Mouse (Mus musculus): ENCODE data around the gene Zbtb37.

Zbtb37 gene

GRCm38 (mm10) chr1:160980021-160980420, 54.6 kb downstream of the Zbtb37 start:
- no peak for DNase-seq (ENCODE audit: extremely low spot score, low spot score)

GRCm38 (mm10) chr1:160978071-160978735, 56.4 kb downstream of the Zbtb37 start, which contains the start of gene Serpinc1:
TSS of gene Serpinc1 (plus strand) at chr1:160978585.
- no peak for DNase-seq (ENCODE audit: extremely low spot score, low spot score)

GRCm38 (mm10) chr1:160968643-160969042, 66.0 kb downstream of the Zbtb37 start:
- no peak for DNase-seq (ENCODE audit: extremely low spot score, low spot score)

GRCm38 (mm10) chr1:160967268-160967667, 67.4 kb downstream of the Zbtb37 start:
- no peak for DNase-seq (ENCODE audit: extremely low spot score, low spot score)

- DNase-seq (ENCODE audit: extremely low spot score, low spot score): no peak
These were observed 71.5 kb downstream of the Zbtb37 start for GRCm38 (mm10) chr1:160963199-160963598.

Data from neural tube, embryonic 10.5 days (tissue).